Mouse (Mus musculus): ENCODE measurements at regions not wholly inside any gene's neighbourhood (a gene's known extent, or its start where the extent isn't known, plus 50 kb on each side); places are given as distances from the start of the nearest gene placed in this dataset.

DNA sequence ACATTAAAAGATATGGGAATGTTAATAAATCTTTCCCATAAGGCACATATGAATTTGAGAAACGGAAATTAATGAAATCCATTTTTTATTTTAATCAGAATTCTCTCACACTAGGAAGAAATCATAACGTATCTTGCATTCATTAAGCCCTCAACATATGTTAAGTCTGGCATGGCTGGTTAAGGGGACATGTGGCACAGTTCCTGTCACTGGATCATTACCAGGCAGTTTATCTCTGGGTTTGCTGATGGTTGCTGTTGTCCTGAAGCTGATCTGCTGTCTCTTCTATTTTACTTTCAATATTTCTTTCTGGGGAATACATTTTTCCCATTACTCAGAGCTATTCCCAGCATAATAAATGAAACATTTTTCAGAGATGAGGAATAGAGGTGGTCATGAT lies 1099.3 kb upstream of the Cdh9 start:
- no peak for TF ChIP-seq EP300 (IDR thresholded peaks at IDR 0.05; ENCODE audit: insufficient read depth, low read depth, low read length)
- no peak for TF ChIP-seq POLR2A (IDR thresholded peaks at IDR 0.05; ENCODE audit: insufficient read depth, low read length)
- no peak for TF ChIP-seq CTCF (IDR thresholded peaks at IDR 0.05; ENCODE audit: low read depth, low read length)
